Comparison of ENCODE assay signal across 8 mouse cellular contexts in the genomic region with DNA sequence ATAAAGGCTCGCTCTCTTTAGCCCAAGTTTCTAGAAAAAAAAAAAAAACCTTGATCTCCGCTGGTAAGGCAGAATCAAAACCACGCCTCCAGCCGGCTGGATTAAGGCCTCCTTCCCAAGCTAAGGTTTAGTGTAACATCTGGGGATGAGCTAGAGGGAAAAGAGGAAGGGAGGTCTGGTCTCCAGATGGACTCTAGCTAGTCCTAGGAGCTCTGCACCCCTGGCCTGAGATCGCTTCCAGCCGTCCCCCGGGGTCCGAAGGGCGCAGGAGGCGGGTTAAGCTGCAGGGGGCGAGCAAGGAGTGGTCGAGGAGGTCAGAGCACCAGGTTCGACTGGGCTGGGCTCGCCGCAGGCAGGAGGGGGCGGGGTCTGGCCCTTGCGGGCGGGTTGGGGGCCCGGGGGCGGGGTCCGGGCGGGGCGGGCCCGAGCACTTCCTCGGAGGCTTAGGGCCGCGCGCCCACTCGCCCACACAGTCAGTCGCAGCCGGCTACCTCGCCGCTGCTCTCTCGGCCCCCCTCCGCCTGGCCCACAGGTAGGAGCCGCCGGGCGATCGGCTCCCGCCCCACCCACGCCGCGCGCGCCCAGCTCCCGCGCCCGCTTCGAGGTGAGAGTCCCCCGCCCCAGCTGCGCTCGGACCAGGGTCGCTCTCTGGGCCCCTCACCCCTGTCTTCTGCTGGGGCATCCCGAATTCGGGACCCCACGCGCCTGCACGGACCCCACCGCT. TPM values are rescaled to one million over a fixed set of nuclear protein-coding genes. Genes with fewer than 3 reads are reported as not detected.
DNase-seq lines count a peak whose midpoint lies in the region; ATAC-seq lines count a peak whose summit lies in the region.

A gene (plus strand): TSS at position 454 of the 724 bp plus-strand sequence.

- DNase-seq in 3T3-L1 (ENCODE audit: low read depth, low spot score) (peak; percentile 97), NIH3T3 (ENCODE audit: low read depth) (peak; percentile 94)
- peak; percentile 86 for DNase-seq in forebrain, embryonic 11.5 days (ENCODE audit: low spot score)
- no peak for DNase-seq in heart, postnatal 25 days (ENCODE audit: low spot score)
- DNase-seq in limb, embryonic 10.5 days (ENCODE audit: low spot score): peak; percentile 91
- peak; percentile 79 for DNase-seq in midbrain, embryonic 10.5 days (ENCODE audit: low spot score)
- DNase-seq in left cerebral cortex, adult 11 months (ENCODE audit: low spot score): no peak

- H3K9ac ChIP-seq in forebrain, embryonic 11.5 days (ENCODE audit: low read length): peak within 1 kb of the TSS; percentile 74
- H3K9ac ChIP-seq in stomach, embryonic 14.5 days (replicated peaks; ENCODE audit: low read depth, low read length): peak within 1 kb of the TSS; percentile 85

- peak within 1 kb of the TSS; percentile 72 for H3K4me3 ChIP-seq in forebrain, embryonic 11.5 days (ENCODE audit: low read depth, low read length)
- peak within 1 kb of the TSS; percentile 96 for H3K4me3 ChIP-seq in limb, embryonic 10.5 days
- peak within 1 kb of the TSS; percentile 70 for H3K4me3 ChIP-seq in midbrain, embryonic 10.5 days
- H3K4me3 ChIP-seq in stomach, embryonic 14.5 days (ENCODE audit: low read depth, low read length): peak within 1 kb of the TSS; percentile 84

- no peaks in the 10 kb centered on the region for H3K9me3 ChIP-seq in forebrain, embryonic 11.5 days (ENCODE audit: control insufficient read depth, low read length)
- H3K9me3 ChIP-seq in limb, embryonic 10.5 days (replicated peaks): no peaks in the 10 kb centered on the region
- no peaks in the 10 kb centered on the region for H3K9me3 ChIP-seq in midbrain, embryonic 10.5 days (replicated peaks)
- no peaks in the 10 kb centered on the region for H3K9me3 ChIP-seq in stomach, embryonic 14.5 days (ENCODE audit: control insufficient read depth, low read depth, low read length)

- 0 out of 2 replicates have a peak, but pooled peaks cover 2% of the 10 kb centered on the region for H3K27me3 ChIP-seq in forebrain, embryonic 11.5 days (ENCODE audit: control insufficient read depth, insufficient read depth, low read length)
- H3K27me3 ChIP-seq in limb, embryonic 10.5 days (ENCODE audit: low read depth, poor library complexity, severe bottlenecking): peaks cover 8% of the 10 kb centered on the region; the same call in 1 of the 2 replicates
- peaks cover 44% of the 10 kb centered on the region for H3K27me3 ChIP-seq in midbrain, embryonic 10.5 days (ENCODE audit: low read depth, poor library complexity, severe bottlenecking)
- H3K27me3 ChIP-seq in stomach, embryonic 14.5 days (ENCODE audit: control insufficient read depth, insufficient read depth, low read length): no peaks in the 10 kb centered on the region

- peaks cover 23% of the 10 kb centered on the region for H3K4me1 ChIP-seq in forebrain, embryonic 11.5 days (replicated peaks; ENCODE audit: control insufficient read depth, insufficient read depth, low read length)
- peaks cover 69% of the 10 kb centered on the region for H3K4me1 ChIP-seq in limb, embryonic 10.5 days
- peaks cover 65% of the 10 kb centered on the region for H3K4me1 ChIP-seq in midbrain, embryonic 10.5 days
- H3K4me1 ChIP-seq in stomach, embryonic 14.5 days (ENCODE audit: control insufficient read depth, insufficient read depth, low read length): peaks cover 36% of the 10 kb centered on the region

- intact Hi-C loops in heart, postnatal 25 days (cut with DNase I): no loop called here

- peak; percentile 74 for ATAC-seq in forebrain, embryonic 11.5 days (replicated peaks; ENCODE audit: low FRiP score)
- ATAC-seq in stomach, embryonic 14.5 days (ENCODE audit: insufficient number of reproducible peaks, insufficient read depth, low FRiP score, low read depth): peak; percentile 73

- no peak within 1 kb of the TSS for H3K27ac ChIP-seq in forebrain, embryonic 11.5 days (ENCODE audit: low read depth, low read length)
- peak within 1 kb of the TSS; percentile 99 for H3K27ac ChIP-seq in limb, embryonic 10.5 days
- peak within 1 kb of the TSS; percentile 86 for H3K27ac ChIP-seq in midbrain, embryonic 10.5 days (replicated peaks)
- H3K27ac ChIP-seq in stomach, embryonic 14.5 days (ENCODE audit: low read length): peak within 1 kb of the TSS; percentile 94

- H3K36me3 ChIP-seq in forebrain, embryonic 11.5 days (ENCODE audit: control insufficient read depth, insufficient read depth, low read length): no peaks in the 10 kb centered on the region
- peaks cover 9% of the 10 kb centered on the region for H3K36me3 ChIP-seq in limb, embryonic 10.5 days
- peaks cover under 1% of the 10 kb centered on the region; the same call in 1 of the 2 replicates for H3K36me3 ChIP-seq in midbrain, embryonic 10.5 days
- H3K36me3 ChIP-seq in stomach, embryonic 14.5 days (ENCODE audit: control insufficient read depth, insufficient read depth, low read length): no peaks in the 10 kb centered on the region; the same call in 1 of the 2 replicates

- H3K4me2 ChIP-seq in forebrain, embryonic 11.5 days (ENCODE audit: low read depth, low read length, severe bottlenecking): peak within 1 kb of the TSS; percentile 98
- H3K4me2 ChIP-seq in stomach, embryonic 14.5 days (replicated peaks; ENCODE audit: low read depth, low read length): peak within 1 kb of the TSS; percentile 74

- under 1% methylated on average over 44 of the region's 59 CpGs for WGBS in forebrain, embryonic 11.5 days
- under 1% methylated on average over 43 of the region's 59 CpGs for WGBS in limb, embryonic 10.5 days
- WGBS in midbrain, embryonic 10.5 days: under 1% methylated on average over 48 of the region's 59 CpGs
- 3% methylated on average over 47 of the region's 59 CpGs for WGBS in stomach, embryonic 14.5 days

RNA-seq across cellular contexts. Expression of the gene that starts here (rescaled TPM):
- 5.5 and 6.4 TPM in 2 replicates for polyA plus RNA-seq in forebrain, embryonic 11.5 days (2014; fragmentation: Nextera tagmentation; extraction: Ambion mirVana)
- 10 to 100 TPM; 12.7 to 14.2 TPM for total RNA-seq in heart, postnatal 25 days (2021)
- polyA plus RNA-seq in limb, embryonic 10.5 days (2016; fragmentation: Nextera tagmentation; extraction: Ambion mirVana): 7.7 and 10.1 TPM in 2 replicates
- 4.6 and 5.8 TPM in 2 replicates for polyA plus RNA-seq in midbrain, embryonic 10.5 days (2016; fragmentation: Nextera tagmentation; extraction: Ambion mirVana)
- 19.5 and 20.4 TPM in 2 replicates for polyA plus RNA-seq in stomach, embryonic 14.5 days (2014; fragmentation: Nextera tagmentation; extraction: Ambion mirVana)

Comparison
In these comparisons a context has a peak if more than half of its experiments do, and no peak if none do; other contexts are left out.
1. DNase-seq: peak in 3T3-L1 (single experiment), NIH3T3 (single experiment), forebrain, embryonic 11.5 days (single experiment), limb, embryonic 10.5 days (single experiment) and midbrain, embryonic 10.5 days (single experiment); none in heart, postnatal 25 days (single experiment) and left cerebral cortex, adult 11 months (single experiment).
2. Peak in every context shown above with its lines, with median percentiles within 50 percentile points of each other: H3K4me3 ChIP-seq.